Mouse (Mus musculus) midbrain, postnatal 0 days (tissue): ENCODE data around the gene 1110008P14Rik. TPM values are rescaled to one million over a fixed set of nuclear protein-coding genes. Genes with fewer than 3 reads are reported as not detected.

Experiments used
- ATAC-seq: fragments of 200-750 bp; cut with Nextera tagmentation; 2 replicates; pipeline ENCODE4 v1.8.0; 2017; ENCODE audit warnings: moderate number of reproducible peaks, mild to moderate bottlenecking, moderate TSS enrichment, moderate library complexity; ENCODE audit not compliant: low FRiP score
- DNase-seq: peaks from one replicate; pipeline ENCODE4 v3.0.0-alpha.2; 2015; ENCODE audit warnings: low spot score
- H3K27ac ChIP-seq: fragments of 300-500 bp; sonication (generic); 2 replicates; pipeline ENCODE4 v1.5.1; 2014; ENCODE audit warnings: low read depth, mild to moderate bottlenecking, low read length, mixed read lengths
- H3K27me3 ChIP-seq: fragments of 300-500 bp; sonication (generic); 2 replicates; pipeline ENCODE4 v1.6.1; 2014; ENCODE audit warnings: low read length, control low read depth, mixed read lengths; ENCODE audit not compliant: insufficient read depth
- H3K36me3 ChIP-seq: fragments of 300-500 bp; sonication (generic); 2 replicates; pipeline ENCODE4 v1.6.1; 2014; ENCODE audit warnings: low read length, control low read depth, mixed read lengths; ENCODE audit not compliant: insufficient read depth
- H3K4me1 ChIP-seq: fragments of 300-500 bp; sonication (generic); 2 replicates; pipeline ENCODE4 v1.6.1; 2014; ENCODE audit warnings: mild to moderate bottlenecking, control low read depth, antibody characterized with exemption, low read length, mixed read lengths; ENCODE audit not compliant: insufficient read depth
- H3K4me2 ChIP-seq: fragments of 300-500 bp; sonication (generic); 2 replicates; pipeline ENCODE4 v1.6.1; 2014; ENCODE audit warnings: low read depth, mild to moderate bottlenecking, low read length, mixed read lengths; ENCODE audit not compliant: poor library complexity, severe bottlenecking
- H3K4me3 ChIP-seq: fragments of 300-500 bp; sonication (generic); 2 replicates; pipeline ENCODE4 v1.5.1; 2014; ENCODE audit warnings: low read depth, mild to moderate bottlenecking, low read length, moderate library complexity
- H3K9ac ChIP-seq: fragments of 300-500 bp; sonication (generic); replicated peaks from 2 replicates; pipeline ENCODE4 v1.6.1; 2014; ENCODE audit warnings: mild to moderate bottlenecking, low read length, moderate library complexity, mixed read lengths; ENCODE audit not compliant: poor library complexity, severe bottlenecking
- H3K9me3 ChIP-seq: fragments of 300-500 bp; sonication (generic); 2 replicates; pipeline ENCODE4 v1.6.1; 2016; ENCODE audit warnings: low read length, control low read depth
- CTCF ChIP-seq: IDR thresholded peaks from 2 replicates; pipeline ENCODE4 v1.5.1; 2016; ENCODE audit warnings: antibody characterized with exemption, mild to moderate bottlenecking
- WGBS: fragments of 180-500 bp; shearing (Covaris S2); extraction: QIAGEN DNeasy Blood & Tissue Kit; methylation state at CpG from one replicate; pipeline ENCODE4 v1.1.7; 2014; 5-methylcytosine and 5-hydroxymethylcytosine counted together
- polyA plus RNA-seq: library from polyadenylated mRNA; unstranded; fragments of >200 nt; fragmentation: Nextera tagmentation; extraction: Ambion mirVana; gene quantifications from 2 replicates; pipeline ENCODE4 v1.2.1, GENCODE M21; 2015
- total RNA-seq: library from RNA; depleted of rRNA; stranded (reverse); fragments of >200 nt; gene quantifications from 2 replicates; pipeline ENCODE4 v1.2.3, GENCODE M21; 2014

The 1110008P14Rik gene
- total and polyA plus RNA-seq, 2 experiments from 2014 or later, result 198 to 450 TPM

GRCm38 (mm10) chr2:32413936-32414335, 32.2 kb upstream of the 1110008P14Rik start:
- H3K27me3 ChIP-seq, result no peaks in the 10 kb centered on the region
- no peak overlapping the region for H3K27ac ChIP-seq
- H3K9ac ChIP-seq, result no peak overlapping the region
- H3K9me3 ChIP-seq, result no peaks in the 10 kb centered on the region
- no peak for TF ChIP-seq CTCF
- ATAC-seq (no peak), DNase-seq (no peak)
- H3K4me3 ChIP-seq, result no peak overlapping the region
- 71% methylated on average over 5 of the region's 5 CpGs for whole genome bisulfite sequencing
- no peaks in the 10 kb centered on the region for H3K4me1 ChIP-seq
- no peak overlapping the region for H3K4me2 ChIP-seq
- peaks cover 50% of the 10 kb centered on the region for H3K36me3 ChIP-seq

GRCm38 (mm10) chr2:32412742-32413531, 31.2 kb upstream of the 1110008P14Rik start:
- H3K36me3 ChIP-seq, result peaks cover 41% of the 10 kb centered on the region
- H3K9me3 ChIP-seq, result no peaks in the 10 kb centered on the region
- TF ChIP-seq CTCF, result no peak
- no peak overlapping the region for H3K4me3 ChIP-seq
- no peak overlapping the region for H3K9ac ChIP-seq
- H3K27ac ChIP-seq, result no peak overlapping the region
- WGBS, result 93% methylated on average over 6 of the region's 6 CpGs
- no peak overlapping the region for H3K4me2 ChIP-seq
- no peak for DNase-seq
- no peaks in the 10 kb centered on the region for H3K27me3 ChIP-seq
- H3K4me1 ChIP-seq, result no peaks in the 10 kb centered on the region
- no peak for ATAC-seq

DNA sequence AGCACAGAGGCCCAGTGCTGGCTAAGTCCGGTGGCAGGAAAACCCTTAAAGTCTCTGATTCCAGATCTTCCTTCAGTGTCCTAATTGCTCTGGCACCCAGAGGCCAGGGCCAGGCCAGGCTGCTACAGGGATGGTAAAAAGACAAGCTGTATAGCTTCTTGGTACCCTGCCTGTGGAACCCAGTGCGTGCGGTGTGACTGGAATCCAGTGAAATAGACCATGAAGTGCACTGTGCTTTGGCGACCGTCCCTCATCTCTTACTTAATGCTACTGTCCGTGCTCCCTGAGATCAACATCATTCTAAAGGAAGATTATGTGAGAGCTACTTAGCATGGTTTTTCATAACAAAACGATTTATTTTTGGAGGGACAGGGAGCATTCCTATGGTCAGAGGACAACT, 29.7 kb upstream of the 1110008P14Rik start:
- Histone ChIP-seq H3K4me3 (no peak overlapping the region), H3K9ac (no peak overlapping the region), H3K4me2 (no peak overlapping the region), H3K4me1 (no peaks in the 10 kb centered on the region), H3K36me3 (peaks cover 25% of the 10 kb centered on the region), H3K27ac (no peak overlapping the region), H3K27me3 (no peaks in the 10 kb centered on the region), H3K9me3 (no peaks in the 10 kb centered on the region)
- WGBS, result 82% methylated on average over 7 of the region's 7 CpGs
- no peak for DNase-seq
- no peak for ATAC-seq
- TF ChIP-seq CTCF, result no peak

DNA sequence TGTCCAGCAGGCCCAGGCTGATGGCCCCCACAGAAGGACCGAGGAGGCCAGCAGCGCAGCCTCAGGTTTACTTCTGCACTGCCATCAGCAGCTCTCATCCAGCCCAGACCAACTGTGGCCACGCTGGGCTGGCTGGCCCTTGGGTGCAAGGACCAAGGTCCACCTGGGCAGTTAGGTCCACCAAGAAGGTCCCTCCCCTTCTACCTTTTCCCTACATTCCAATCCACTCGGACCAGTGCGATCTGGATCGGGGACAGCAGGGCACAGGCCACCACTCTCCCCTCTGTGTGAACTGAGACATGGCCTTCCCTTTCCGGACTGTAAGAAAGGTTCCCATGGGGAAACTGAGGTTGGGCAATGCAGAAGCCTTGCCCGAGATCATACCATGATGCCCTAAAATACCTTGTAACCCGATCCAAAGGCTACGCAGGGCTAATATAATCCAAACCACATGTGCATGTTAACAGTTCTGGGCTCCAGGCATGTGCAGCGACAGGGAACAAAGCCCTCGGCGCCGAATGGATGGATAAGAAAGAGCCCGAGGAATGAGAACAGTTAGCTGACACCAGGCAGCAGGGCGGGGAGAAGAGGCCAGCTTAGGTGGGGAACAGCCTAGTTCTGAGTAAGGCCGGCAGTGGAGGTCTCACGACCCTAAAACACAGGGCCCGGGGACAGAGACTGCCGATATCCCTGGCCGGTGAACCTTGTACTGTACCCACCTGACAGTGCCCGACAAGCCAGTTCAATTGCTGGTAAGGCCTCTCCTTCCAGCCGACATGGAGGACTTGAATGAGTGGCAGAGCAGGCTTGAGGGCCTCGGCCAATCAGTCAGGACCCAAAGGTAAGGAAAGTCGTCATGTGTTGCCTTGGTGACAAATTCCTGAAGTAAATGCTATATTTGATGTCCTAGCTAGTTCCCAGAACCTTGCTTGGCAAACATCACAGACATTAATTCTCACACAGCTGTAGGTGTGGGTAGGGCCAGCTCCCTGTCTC, 27.0 kb upstream of the 1110008P14Rik start:
- Histone ChIP-seq H3K36me3 (peaks cover 2% of the 10 kb centered on the region; the same call in 1 of the 2 replicates), H3K4me3 (no peak overlapping the region), H3K27me3 (no peaks in the 10 kb centered on the region), H3K27ac (no peak overlapping the region), H3K4me1 (no peaks in the 10 kb centered on the region), H3K9me3 (no peaks in the 10 kb centered on the region), H3K4me2 (no peak overlapping the region), H3K9ac (no peak overlapping the region)
- DNase-seq (no peak), ATAC-seq (no peak)
- WGBS, result 70% methylated on average over 25 of the region's 25 CpGs
- no peak for TF ChIP-seq CTCF

DNA sequence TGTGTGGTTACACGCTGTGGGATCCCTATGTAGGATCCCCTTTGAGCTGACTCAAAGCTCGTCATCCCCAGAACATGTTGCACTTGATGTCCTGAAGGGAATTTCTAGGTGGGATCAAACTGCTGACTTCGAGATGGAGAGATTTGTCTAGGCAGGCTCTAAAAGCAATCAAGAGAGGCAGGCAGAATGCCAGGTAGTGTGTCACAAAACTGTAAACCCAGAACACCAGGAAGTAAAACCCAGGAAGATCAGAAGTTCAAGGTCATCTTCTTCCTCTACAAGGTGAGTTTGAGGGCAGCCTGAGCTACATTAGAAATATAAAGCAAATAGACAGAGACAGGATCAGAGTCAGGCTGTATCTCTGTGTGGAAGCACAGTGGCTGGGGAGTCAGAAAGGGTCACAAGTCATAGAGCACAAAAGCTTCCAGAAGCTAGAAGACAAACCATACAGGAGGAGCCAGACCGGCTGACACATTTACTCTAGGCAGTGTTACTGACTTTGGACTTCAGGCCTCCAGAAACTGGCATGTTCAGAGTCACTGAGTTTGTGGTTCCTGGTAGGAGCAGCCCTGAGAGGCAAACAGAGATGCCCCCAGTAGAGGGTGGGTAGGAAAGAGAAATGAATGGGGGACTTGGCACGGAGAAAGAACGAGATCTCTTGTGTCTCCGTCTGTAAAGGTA, 25.5 kb upstream of the 1110008P14Rik start:
- H3K4me3 ChIP-seq, result no peak overlapping the region
- no peak overlapping the region for H3K9ac ChIP-seq
- peaks cover 13% of the 10 kb centered on the region for H3K36me3 ChIP-seq
- 82% methylated on average over 7 of the region's 7 CpGs for WGBS
- H3K4me1 ChIP-seq, result no peaks in the 10 kb centered on the region
- TF ChIP-seq CTCF, result no peak
- no peak overlapping the region for H3K4me2 ChIP-seq
- DNase-seq (no peak), ATAC-seq (no peak)
- no peaks in the 10 kb centered on the region for H3K9me3 ChIP-seq
- no peak overlapping the region for H3K27ac ChIP-seq
- H3K27me3 ChIP-seq, result no peaks in the 10 kb centered on the region
